18 mouse cellular contexts compared by ENCODE assay signal in genomic region chr1:52279831-52280595, GRCm38 (mm10). TPM values are rescaled to one million over a fixed set of nuclear protein-coding genes. Genes with fewer than 3 reads are reported as not detected.
DNase-seq lines count a peak whose midpoint lies in the region; ATAC-seq and TF ChIP-seq lines count a peak whose summit lies in the region.
"Had no signal": no experiment of that assay in that cellular context is flagged by ENCODE, and none has a peak within 500 bp of the region (broad histone marks: within the 10 kb centered on the region; RNA-seq: fewer than 3 reads in every experiment).

No protein-coding gene starts in this region.

- H3K27me3 ChIP-seq in kidney, postnatal 0 days (ENCODE audit: insufficient read depth, low read length), result no peaks in the 10 kb centered on the region
- no peaks in the 10 kb centered on the region for H3K27me3 ChIP-seq in embryonic facial prominence, embryonic 10.5 days (replicated peaks; ENCODE audit: low read depth, poor library complexity, severe bottlenecking)
- H3K27me3 ChIP-seq: forebrain, embryonic 12.5 days; hindbrain, embryonic 12.5 days; midbrain, embryonic 12.5 days; Patski had no signal

- no peak overlapping the region for H3K9ac ChIP-seq in kidney, postnatal 0 days (ENCODE audit: low read depth, low read length)
- H3K9ac ChIP-seq: forebrain, embryonic 12.5 days; hindbrain, embryonic 12.5 days; midbrain, embryonic 12.5 days had no signal

- no peak for TF ChIP-seq CTCF in kidney, postnatal 0 days (IDR thresholded peaks at IDR 0.05; ENCODE audit: low read depth)

- peaks cover 12% of the 10 kb centered on the region; the same call in 1 of the 2 replicates for H3K4me1 ChIP-seq in kidney, postnatal 0 days (replicated peaks; ENCODE audit: insufficient read depth, low read length)
- H3K4me1 ChIP-seq in embryonic facial prominence, embryonic 10.5 days, result no peaks in the 10 kb centered on the region
- H3K4me1 ChIP-seq: forebrain, embryonic 12.5 days had no signal

- no peaks in the 10 kb centered on the region for H3K9me3 ChIP-seq in kidney, postnatal 0 days (replicated peaks; ENCODE audit: low read length)
- H3K9me3 ChIP-seq in embryonic facial prominence, embryonic 10.5 days, result no peaks in the 10 kb centered on the region
- H3K9me3 ChIP-seq: forebrain, embryonic 12.5 days; hindbrain, embryonic 12.5 days; midbrain, embryonic 12.5 days had no signal

- H3K4me2 ChIP-seq in kidney, postnatal 0 days (ENCODE audit: low read length), result no peak overlapping the region
- H3K4me2 ChIP-seq: forebrain, embryonic 12.5 days; hindbrain, embryonic 12.5 days; midbrain, embryonic 12.5 days had no signal

- no peak for ATAC-seq in kidney, postnatal 0 days (replicated peaks; ENCODE audit: low FRiP score, low read depth)
- no peak for ATAC-seq in cerebellum, adult (ENCODE audit: insufficient number of reproducible peaks, low FRiP score, low TSS enrichment)
- ATAC-seq: Patski had no signal

- H3K36me3 ChIP-seq in kidney, postnatal 0 days (ENCODE audit: insufficient read depth, low read length), result no peaks in the 10 kb centered on the region
- H3K36me3 ChIP-seq in embryonic facial prominence, embryonic 10.5 days (replicated peaks), result no peaks in the 10 kb centered on the region
- H3K36me3 ChIP-seq: forebrain, embryonic 12.5 days; hindbrain, embryonic 12.5 days; midbrain, embryonic 12.5 days had no signal

- DNase-seq in kidney, postnatal 0 days (ENCODE audit: low spot score), result no peak
- no peak for DNase-seq in kidney, adult 11 months
- DNase-seq in ovary, postnatal 36 days (ENCODE audit: low spot score), result peak; percentile 51
- DNase-seq in ovary, postnatal 14 days (ENCODE audit: low spot score), result no peak
- DNase-seq in left cerebral cortex, postnatal 14 days (ENCODE audit: low spot score in 2 of 2), result peak; percentile 54 to 80
- DNase-seq in embryonic facial prominence, embryonic 10.5 days (ENCODE audit: low spot score), result no peak
- no peak for DNase-seq in heart, postnatal 4 days
- DNase-seq: cerebellum, adult 2 months; gastrocnemius, adult 2 months; heart, adult 11 months; liver; lung, adult 18-20 months; lung, postnatal 36 days had no signal

- intact Hi-C loops in left cerebral cortex, postnatal 14 days (cut with DNase I), result no loop called here

- H3K27ac ChIP-seq in kidney, postnatal 0 days, result peak overlapping the region; percentile 9; the same call in 1 of the 2 replicates
- no peak overlapping the region for H3K27ac ChIP-seq in embryonic facial prominence, embryonic 10.5 days (replicated peaks)
- H3K27ac ChIP-seq: forebrain, embryonic 12.5 days; gastrocnemius, adult 2 months; hindbrain, embryonic 12.5 days; midbrain, embryonic 12.5 days had no signal

- 60% methylated on average over 7 of the region's 7 CpGs for WGBS in kidney, postnatal 0 days
- WGBS in embryonic facial prominence, embryonic 10.5 days, result 57% methylated on average over 7 of the region's 7 CpGs

- H3K4me3 ChIP-seq in kidney, postnatal 0 days (replicated peaks; ENCODE audit: low read depth, low read length), result no peak overlapping the region
- H3K4me3 ChIP-seq in embryonic facial prominence, embryonic 10.5 days, result no peak overlapping the region
- H3K4me3 ChIP-seq: forebrain, embryonic 12.5 days; gastrocnemius, adult 2 months; hindbrain, embryonic 12.5 days; midbrain, embryonic 12.5 days had no signal

RNA-seq across cellular contexts. Expression of gene Gls, which starts 47.0 kb away (rescaled TPM):
- polyA plus RNA-seq in kidney, postnatal 0 days (2015; fragmentation: Nextera tagmentation; extraction: Ambion mirVana), result 32.0 TPM in 2 replicates
- 100 to 1,000 TPM; 317 to 346 TPM for total RNA-seq in left cerebral cortex, postnatal 14 days (2021)
- 18.2 and 21.5 TPM in 2 replicates for polyA plus RNA-seq in embryonic facial prominence, embryonic 10.5 days (2016; fragmentation: Nextera tagmentation; extraction: Ambion mirVana)
- 100 to 1,000 TPM in 1 of 2 experiments, 10 to 100 TPM in 1; 96.7 to 101 TPM for total RNA-seq in heart, postnatal 4 days (2021)

Comparison
In these comparisons a context has a peak if more than half of its experiments do, and no peak if none do; other contexts are left out.
1. DNase-seq: peak in ovary, postnatal 36 days (single experiment) and left cerebral cortex, postnatal 14 days (2 of 2); none in kidney, postnatal 0 days (single experiment), kidney, adult 11 months (single experiment), ovary, postnatal 14 days (single experiment), embryonic facial prominence, embryonic 10.5 days (single experiment) and heart, postnatal 4 days (single experiment).